Mouse (Mus musculus) myocyte (in vitro differentiated cells): Measurements from ENCODE around the gene Kank2. TPM values are rescaled to one million over a fixed set of nuclear protein-coding genes. Genes with fewer than 3 reads are reported as not detected.

Source experiments
- H3K27me3 ChIP-seq: one replicate; pipeline ENCODE4 v1.6.1; 2011; ENCODE audit not compliant: control insufficient read depth, insufficient read depth, insufficient read length
- H3K36me3 ChIP-seq: one replicate; pipeline ENCODE4 v1.6.1; 2011; ENCODE audit not compliant: control insufficient read depth, insufficient read depth
- H3K4me2 ChIP-seq: one replicate; pipeline ENCODE4 v1.6.1; 2011; ENCODE audit warnings: low read depth, control low read depth
- H3K4me3 ChIP-seq: one replicate; pipeline ENCODE4 v1.5.1; 2011; ENCODE audit warnings: mild to moderate bottlenecking, control low read depth, moderate library complexity
- H3K79me2 ChIP-seq: one replicate; pipeline ENCODE4 v1.6.1; 2011; ENCODE audit not compliant: control insufficient read depth, insufficient read depth
- H3ac ChIP-seq: one replicate; pipeline ENCODE4 v1.6.1; 2011; ENCODE audit not compliant: control insufficient read depth, insufficient read length
- CEBPB ChIP-seq: IDR thresholded peaks from 2 replicates; pipeline ENCODE4 v1.6.1; 2011; ENCODE audit warnings: mild to moderate bottlenecking, moderate library complexity; ENCODE audit not compliant: poor library complexity, insufficient read depth, severe bottlenecking
- E2F4 ChIP-seq: IDR thresholded peaks from one replicate; pipeline ENCODE4 v1.6.1; 2011; ENCODE audit warnings: mild to moderate bottlenecking, control low read depth, moderate library complexity; ENCODE audit not compliant: insufficient read depth
- MAX ChIP-seq: IDR thresholded peaks from one replicate; pipeline ENCODE4 v1.6.1; 2011; ENCODE audit warnings: low read depth, mild to moderate bottlenecking, control low read depth
- MYOD1 ChIP-seq, 3 experiments: IDR thresholded peaks; one replicate each; pipeline ENCODE4 v1.6.1; 2011; ENCODE audit warnings: control low read depth in 2 of 3, low read depth in 2 of 3, mild to moderate bottlenecking in 2 of 3, moderate library complexity in 1 of 3; ENCODE audit not compliant: insufficient read length in 2 of 3, control insufficient read depth in 1 of 3
- MYOG ChIP-seq, 3 experiments: IDR thresholded peaks; one replicate each; pipeline ENCODE4 v1.6.1; 2011; ENCODE audit warnings: control low read depth in 2 of 3, low read depth in 2 of 3, mild to moderate bottlenecking in 2 of 3; ENCODE audit not compliant: insufficient read length in 2 of 3, control insufficient read depth in 1 of 3, insufficient read depth in 1 of 3
- POLR2A ChIP-seq: IDR thresholded peaks from one replicate; pipeline ENCODE4 v1.6.1; 2011; ENCODE audit warnings: low read depth, mild to moderate bottlenecking, control low read depth, moderate library complexity; ENCODE audit not compliant: insufficient read length
- POLR2AphosphoS2 ChIP-seq: IDR thresholded peaks from one replicate; pipeline ENCODE4 v1.6.1; 2011; ENCODE audit warnings: low read depth, control low read depth; ENCODE audit not compliant: insufficient read length
- REST ChIP-seq: IDR thresholded peaks from one replicate; pipeline ENCODE4 v1.6.1; 2011; ENCODE audit warnings: mild to moderate bottlenecking, control low read depth, moderate library complexity; ENCODE audit not compliant: insufficient read depth, insufficient read length
- SRF ChIP-seq: IDR thresholded peaks from one replicate; pipeline ENCODE4 v1.6.1; 2011; ENCODE audit warnings: low read depth; ENCODE audit not compliant: control insufficient read depth, insufficient read length
- TCF12 ChIP-seq: IDR thresholded peaks from one replicate; pipeline ENCODE4 v1.6.1; 2011; ENCODE audit warnings: mild to moderate bottlenecking, control low read depth; ENCODE audit not compliant: poor library complexity, insufficient read depth, severe bottlenecking
- TCF3 ChIP-seq: IDR thresholded peaks from one replicate; pipeline ENCODE4 v1.6.1; 2011; ENCODE audit warnings: low read depth, control low read depth; ENCODE audit not compliant: insufficient read length
- USF1 ChIP-seq: IDR thresholded peaks from one replicate; pipeline ENCODE4 v1.6.1; 2011; ENCODE audit warnings: low read depth, mild to moderate bottlenecking, control low read depth, moderate library complexity
- polyA plus RNA-seq: library from polyadenylated mRNA; unstranded; fragments of >200 nt; fragmentation: generic; extraction: Trizol; gene quantifications from one replicate; pipeline ENCODE4 v1.2.1, GENCODE M21; 2012; ENCODE audit warnings: missing spikeins

Kank2 gene
- polyA plus RNA-seq, 1 experiment: 49.4 TPM

- H3ac ChIP-seq: peak within 1 kb of the TSS; percentile 34
- H3K27me3 ChIP-seq: no peaks in the 10 kb centered on the region
- H3K4me2 ChIP-seq: peak within 1 kb of the TSS; percentile 89
- TF ChIP-seq REST (peak; percentile 9), E2F4 (no peak), USF1 (no peak), MYOG (IDR thresholded peaks at IDR 0.05; ENCODE audit: control insufficient read depth in 1 of 3, insufficient read depth in 1 of 3, insufficient read length in 2 of 3, low read depth in 2 of 3) (no peak), SRF (no peak), CEBPB (no peak), MYOD1 (IDR thresholded peaks at IDR 0.05; ENCODE audit: control insufficient read depth in 1 of 3, insufficient read length in 2 of 3, low read depth in 2 of 3) (peak in 1 of 3 experiments; percentile 20), POLR2A (peak; percentile 96), POLR2AphosphoS2 (peak; percentile 96), MAX (no peak), TCF3 (no peak), TCF12 (no peak)
- H3K36me3 ChIP-seq: peaks cover 6% of the 10 kb centered on the region
- peaks cover 49% of the 10 kb centered on the region for H3K79me2 ChIP-seq
- peak within 1 kb of the TSS; percentile 97 for H3K4me3 ChIP-seq
Observed at GRCm38 (mm10) chr9:21723377-21724146, 75.0 kb downstream of the Kank2 start, which contains the start of gene Ldlr. TSS of gene Ldlr (plus strand) at chr9:21723483.

- no peak overlapping the region for H3ac ChIP-seq
- no peak overlapping the region for H3K4me3 ChIP-seq
- TF ChIP-seq TCF12 (peak; percentile 1), E2F4 (no peak), MYOG (IDR thresholded peaks at IDR 0.05; ENCODE audit: control insufficient read depth in 1 of 3, insufficient read depth in 1 of 3, insufficient read length in 2 of 3, low read depth in 2 of 3) (peak in 2 of 3 experiments; percentile 51 to 83), TCF3 (no peak), POLR2A (peak; percentile 44), POLR2AphosphoS2 (no peak), CEBPB (no peak), USF1 (no peak), MAX (no peak), SRF (no peak), MYOD1 (IDR thresholded peaks at IDR 0.05; ENCODE audit: control insufficient read depth in 1 of 3, insufficient read length in 2 of 3, low read depth in 2 of 3) (peak in 2 of 3 experiments; percentile 11 to 64), REST (no peak)
- H3K79me2 ChIP-seq: peaks cover 23% of the 10 kb centered on the region
- no peak overlapping the region for H3K4me2 ChIP-seq
- H3K36me3 ChIP-seq: no peaks in the 10 kb centered on the region
- H3K27me3 ChIP-seq: no peaks in the 10 kb centered on the region
Observed at GRCm38 (mm10) chr9:21721036-21721435, 77.5 kb downstream of the Kank2 start.

- TF ChIP-seq POLR2A (no peak), POLR2AphosphoS2 (no peak), MAX (no peak)
- H3K27me3 ChIP-seq: no peaks in the 10 kb centered on the region
- H3K79me2 ChIP-seq: no peaks in the 10 kb centered on the region
- H3K4me2 ChIP-seq: no peak overlapping the region
- no peak overlapping the region for H3ac ChIP-seq
- H3K36me3 ChIP-seq: peaks cover 4% of the 10 kb centered on the region
- no peak overlapping the region for H3K4me3 ChIP-seq
Observed at GRCm38 (mm10) chr9:21717015-21717414, 81.5 kb downstream of the Kank2 start.

Other genes starting within 250 kb of the Kank2 start
- gene Timm29, start 206.0 kb downstream of the Kank2 start, polyA plus RNA-seq: 26.3 TPM
- 13.2 TPM for gene Yipf2, start 205.9 kb downstream of the Kank2 start, polyA plus RNA-seq
- 68.0 TPM for gene Smarca4, start 182.6 kb downstream of the Kank2 start, polyA plus RNA-seq
- 106 TPM for gene Ldlr, start 75.3 kb downstream of the Kank2 start, polyA plus RNA-seq
- 31.0 TPM for gene Spc24, start 38.4 kb downstream of the Kank2 start, polyA plus RNA-seq
- gene Angptl8, start 36.8 kb upstream of the Kank2 start, polyA plus RNA-seq: not detected
- 20.3 TPM for gene Dock6, start 53.9 kb upstream of the Kank2 start, polyA plus RNA-seq
- 24.1 TPM for gene Rab3d, start 119.4 kb upstream of the Kank2 start, polyA plus RNA-seq
- gene Ccdc159, start 128.7 kb upstream of the Kank2 start, polyA plus RNA-seq: 2.5 TPM
- 55.1 TPM for gene Tmem205, start 128.8 kb upstream of the Kank2 start, polyA plus RNA-seq
- 21.5 TPM for gene Plppr2, start 138.3 kb upstream of the Kank2 start, polyA plus RNA-seq
- gene Swsap1, start 157.0 kb upstream of the Kank2 start, polyA plus RNA-seq: 8.9 TPM
- 3.2 TPM for gene Epor, start 164.8 kb upstream of the Kank2 start, polyA plus RNA-seq
- 11.2 TPM for gene Rgl3, start 190.7 kb upstream of the Kank2 start, polyA plus RNA-seq
- gene Ccdc151, start 203.9 kb upstream of the Kank2 start, polyA plus RNA-seq: 0.13 TPM
- 127 TPM for gene Prkcsh, start 204.1 kb upstream of the Kank2 start, polyA plus RNA-seq